Mouse (Mus musculus) midbrain, embryonic 11.5 days (tissue): ENCODE results near the gene Gpr35. TPM values are rescaled to one million over a fixed set of nuclear protein-coding genes. Genes with fewer than 3 reads are reported as not detected.
A peak's percentile ranks its signal among the peaks of the same experiment; 100 is the strongest.

ENCODE experiments used
- ATAC-seq: fragments of 200-750 bp; cut with Nextera tagmentation; 2 replicates; pipeline ENCODE4 v1.8.0; 2017; ENCODE audit warnings: moderate TSS enrichment, moderate library complexity; ENCODE audit not compliant: low FRiP score
- DNase-seq: peaks from one replicate; pipeline ENCODE4 v3.0.0; 2015; ENCODE audit warnings: low spot score; ENCODE audit errors: missing footprints
- H3K27ac ChIP-seq: fragments of 300-500 bp; sonication (generic); 2 replicates; pipeline ENCODE4 v1.5.1; 2014; ENCODE audit warnings: low read depth, low read length
- H3K27me3 ChIP-seq: fragments of 300-500 bp; sonication (generic); 2 replicates; pipeline ENCODE4 v1.6.1; 2014; ENCODE audit warnings: mild to moderate bottlenecking, low read length, moderate library complexity, mixed read lengths; ENCODE audit not compliant: control insufficient read depth, insufficient read depth
- H3K36me3 ChIP-seq: fragments of 300-500 bp; sonication (generic); 2 replicates; pipeline ENCODE4 v1.6.1; 2014; ENCODE audit warnings: mild to moderate bottlenecking, low read length, moderate library complexity, mixed read lengths; ENCODE audit not compliant: control insufficient read depth, insufficient read depth
- H3K4me1 ChIP-seq: fragments of 300-500 bp; sonication (generic); 2 replicates; pipeline ENCODE4 v1.6.1; 2014; ENCODE audit warnings: low read length; ENCODE audit not compliant: control insufficient read depth, insufficient read depth
- H3K4me2 ChIP-seq: fragments of 300-500 bp; sonication (generic); 2 replicates; pipeline ENCODE4 v1.6.1; 2014; ENCODE audit warnings: mild to moderate bottlenecking, moderate library complexity
- H3K4me3 ChIP-seq: fragments of 300-500 bp; sonication (generic); 2 replicates; pipeline ENCODE4 v1.5.1; 2014; ENCODE audit warnings: low read depth, low read length
- H3K9ac ChIP-seq: fragments of 300-500 bp; sonication (generic); 2 replicates; pipeline ENCODE4 v1.6.1; 2014; ENCODE audit warnings: low read length
- H3K9me3 ChIP-seq: fragments of 300-500 bp; sonication (generic); 2 replicates; pipeline ENCODE4 v1.6.1; 2016; ENCODE audit warnings: low read length; ENCODE audit not compliant: control insufficient read depth
- WGBS: fragments of 180-500 bp; shearing (Covaris S2); extraction: QIAGEN DNeasy Blood & Tissue Kit; methylation state at CpG from one replicate; pipeline ENCODE4 v1.1.7; 2014; 5-methylcytosine and 5-hydroxymethylcytosine counted together
- polyA plus RNA-seq: library from polyadenylated mRNA; unstranded; fragments of >200 nt; fragmentation: Nextera tagmentation; extraction: Ambion mirVana; gene quantifications from 2 replicates; pipeline ENCODE4 v1.2.1, GENCODE M21; 2014

Gene Gpr35
- 0.32 TPM in 1 of 2 replicates, not detected in the other for polyA plus RNA-seq

GRCm38 (mm10) chr1:92950607-92951006, at the start of gene Gpr35:
TSS of gene Gpr35 (plus strand) at chr1:92950865.
- no peak within 1 kb of the TSS for H3K4me3 ChIP-seq
- 79% methylated on average over 5 of the region's 5 CpGs for WGBS
- H3K36me3 ChIP-seq: peaks cover 18% of the 10 kb centered on the region; the same call in 1 of the 2 replicates
- no peaks in the 10 kb centered on the region for H3K4me1 ChIP-seq
- H3K9me3 ChIP-seq: no peaks in the 10 kb centered on the region
- H3K27me3 ChIP-seq: no peaks in the 10 kb centered on the region
- DNase-seq (no peak), ATAC-seq (no peak)
- H3K27ac ChIP-seq: no peak within 1 kb of the TSS
- no peak within 1 kb of the TSS for H3K9ac ChIP-seq
- no peak within 1 kb of the TSS for H3K4me2 ChIP-seq

- Histone ChIP-seq H3K9ac (no peak within 1 kb of the TSS), H3K27ac (no peak within 1 kb of the TSS), H3K27me3 (peaks cover 3% of the 10 kb centered on the region; the same call in 1 of the 2 replicates)
Measured at GRCm38 (mm10) chr1:92902786-92903185, 47.9 kb upstream of the Gpr35 start, which contains the start of gene Ankmy1. TSS of gene Ankmy1 (minus strand) at chr1:92902906.

GRCm38 (mm10) chr1:92903627-92904026, 47.0 kb upstream of the Gpr35 start:
- Histone ChIP-seq H3K27me3 (peaks cover 6% of the 10 kb centered on the region), H3K9ac (no peak overlapping the region), H3K9me3 (no peaks in the 10 kb centered on the region), H3K4me2 (no peak overlapping the region), H3K4me3 (no peak overlapping the region), H3K27ac (no peak overlapping the region), H3K36me3 (no peaks in the 10 kb centered on the region), H3K4me1 (peaks cover 10% of the 10 kb centered on the region)
- WGBS: 75% methylated on average over 4 of the region's 4 CpGs
- ATAC-seq (no peak), DNase-seq (no peak)

More at GRCm38 (mm10) chr1:92902786-92903185, 47.9 kb upstream of the Gpr35 start, which contains the start of gene Ankmy1:
- H3K36me3 ChIP-seq: no peaks in the 10 kb centered on the region
- peak within 1 kb of the TSS; percentile 33 for H3K4me2 ChIP-seq
- H3K9me3 ChIP-seq: no peaks in the 10 kb centered on the region
- 2% methylated on average over 15 of the region's 15 CpGs for WGBS
- DNase-seq (peak; percentile 93), ATAC-seq (peak; percentile 54)
- H3K4me1 ChIP-seq: peaks cover 9% of the 10 kb centered on the region
- peak within 1 kb of the TSS; percentile 17; the same call in 1 of the 2 replicates for H3K4me3 ChIP-seq

GRCm38 (mm10) chr1:92905703-92906310, 44.9 kb upstream of the Gpr35 start:
- H3K36me3 ChIP-seq: no peaks in the 10 kb centered on the region
- peaks cover 16% of the 10 kb centered on the region for H3K4me1 ChIP-seq
- H3K4me2 ChIP-seq: no peak overlapping the region
- H3K27me3 ChIP-seq: peaks cover 7% of the 10 kb centered on the region
- H3K27ac ChIP-seq: no peak overlapping the region
- ATAC-seq: no peak
- DNase-seq: no peak
- WGBS: 83% methylated on average over 2 of the region's 2 CpGs
- no peaks in the 10 kb centered on the region for H3K9me3 ChIP-seq
- H3K9ac ChIP-seq: no peak overlapping the region
- no peak overlapping the region for H3K4me3 ChIP-seq

GRCm38 (mm10) chr1:92906779-92907631, 43.7 kb upstream of the Gpr35 start, which contains the start of gene Dusp28:
TSS of gene Dusp28 (plus strand) at chr1:92906981.
- Histone ChIP-seq H3K36me3 (no peaks in the 10 kb centered on the region), H3K4me1 (peaks cover 22% of the 10 kb centered on the region), H3K27me3 (peaks cover 7% of the 10 kb centered on the region), H3K9me3 (no peaks in the 10 kb centered on the region), H3K4me3 (peak within 1 kb of the TSS; percentile 78), H3K4me2 (peak within 1 kb of the TSS; percentile 78), H3K27ac (peak within 1 kb of the TSS; percentile 48), H3K9ac (peak within 1 kb of the TSS; percentile 71)
- DNase-seq (peak; percentile 97), ATAC-seq (peak; percentile 84)
- WGBS: under 1% methylated on average over 81 of the region's 81 CpGs

- 47% methylated on average over 20 of the region's 20 CpGs for WGBS
- H3K27ac ChIP-seq: no peak overlapping the region
- DNase-seq (no peak), ATAC-seq (no peak)
- H3K4me1 ChIP-seq: peaks cover 29% of the 10 kb centered on the region
- peaks cover 7% of the 10 kb centered on the region for H3K27me3 ChIP-seq
- H3K4me2 ChIP-seq: peak overlapping the region; percentile 78
- H3K9ac ChIP-seq: peak overlapping the region; percentile 71
- no peaks in the 10 kb centered on the region for H3K9me3 ChIP-seq
- no peaks in the 10 kb centered on the region for H3K36me3 ChIP-seq
- peak overlapping the region; percentile 78 for H3K4me3 ChIP-seq
Measured at GRCm38 (mm10) chr1:92907632-92908360, 42.9 kb upstream of the Gpr35 start.

- no peak overlapping the region for H3K4me2 ChIP-seq
- no peak overlapping the region for H3K4me3 ChIP-seq
- DNase-seq: no peak
- no peak for ATAC-seq
- no peaks in the 10 kb centered on the region for H3K9me3 ChIP-seq
- H3K27ac ChIP-seq: no peak overlapping the region
- 93% methylated on average over 3 of the region's 3 CpGs for WGBS
- no peak overlapping the region for H3K9ac ChIP-seq
- H3K4me1 ChIP-seq: peaks cover 28% of the 10 kb centered on the region
- H3K36me3 ChIP-seq: no peaks in the 10 kb centered on the region
- peaks cover 7% of the 10 kb centered on the region for H3K27me3 ChIP-seq
Measured at GRCm38 (mm10) chr1:92908664-92909063, 42.0 kb upstream of the Gpr35 start.

- Histone ChIP-seq H3K9ac (no peak overlapping the region), H3K4me2 (no peak overlapping the region), H3K4me3 (no peak overlapping the region), H3K27me3 (peaks cover 7% of the 10 kb centered on the region), H3K36me3 (no peaks in the 10 kb centered on the region), H3K9me3 (no peaks in the 10 kb centered on the region), H3K4me1 (peaks cover 28% of the 10 kb centered on the region), H3K27ac (no peak overlapping the region)
- DNase-seq: no peak
- 68% methylated on average over 4 of the region's 4 CpGs for WGBS
- no peak for ATAC-seq
Measured at GRCm38 (mm10) chr1:92909068-92909467, 41.6 kb upstream of the Gpr35 start.
